Mouse (Mus musculus): ENCODE data around the gene Sdhc.

Sdhc gene

GRCm38 (mm10) chr1:171111020-171111780, 39.2 kb downstream of the Sdhc start:
- ChIA-PET POLR2A (interaction anchor here (0.6 to 3.0 kb wide), 39 partner anchors 9 to 440 kb away, joined by 3 to 20 read pairs (median 4); partner anchors contain the start of genes B4galt3 (in 3 of the 4), Ppox (in 3 of the 4), Alyref2 (in 1 of the 4) and F11r (in 1 of the 4)), CTCF (interaction anchor here (0.6 to 2.9 kb wide), 48 partner anchors 9 to 455 kb away, joined by 3 to 19 read pairs (median 4); partner anchors contain the start of genes Ppox (in 4 of the 4), Klhdc9 (in 2 of the 4), Tomm40l (in 2 of the 4) and Adamts4 (in 1 of the 4))

GRCm38 (mm10) chr1:171110659-171111019, 39.8 kb downstream of the Sdhc start:
- POLR2A ChIA-PET = interaction anchor here (0.6 to 3.0 kb wide), 24 partner anchors 8 to 392 kb away, joined by 3 to 20 read pairs (median 4); partner anchors contain the start of genes B4galt3 (in 2 of the 4), Alyref2 (in 1 of the 4), F11r (in 1 of the 4) and Mpz (in 1 of the 4)
- CTCF ChIA-PET = interaction anchor here (0.7 to 2.9 kb wide), 27 partner anchors 9 to 456 kb away, joined by 3 to 19 read pairs (median 6); partner anchors contain the start of genes Ppox (in 2 of the 4), Tomm40l (in 2 of the 4), Dusp12 (in 1 of the 4) and Klhdc9 (in 1 of the 4)

- POLR2A ChIA-PET = interaction anchor here in 2 of 4 experiments (0.7 to 2.6 kb wide), 10 partner anchors 11 to 185 kb away, joined by 3 to 14 read pairs (median 4); partner anchors contain the start of genes B4galt3 (in 2 of the 2) and Ufc1 (in 1 of the 2)
- CTCF ChIA-PET = interaction anchor here in 2 of 4 experiments (0.9 to 2.9 kb wide), 5 partner anchors 111 to 172 kb away, joined by 3 to 17 read pairs (median 3); partner anchors contain the start of gene Ppox (in 1 of the 2)
Observed at GRCm38 (mm10) chr1:171109620-171110019, 40.8 kb downstream of the Sdhc start.

- ChIA-PET CTCF (interaction anchor here in 2 of 4 experiments (0.5 to 0.6 kb wide), 2 partner anchors 115 to 282 kb away, joined by 3 read pairs; no protein-coding TSS in a partner anchor), POLR2A (interaction anchor here in 3 of 4 experiments (0.6 to 1.1 kb wide), 5 partner anchors 28 to 369 kb away, joined by 3 to 4 read pairs (median 4); partner anchors contain the start of genes Adamts4 (in 1 of the 3) and Nectin4 (in 1 of the 3))
Observed at GRCm38 (mm10) chr1:171105226-171105625, 45.2 kb downstream of the Sdhc start.

GRCm38 (mm10) chr1:171103179-171103840, 47.1 kb downstream of the Sdhc start:
- POLR2A ChIA-PET = interaction anchor here (0.6 to 3.6 kb wide), 12 partner anchors 8 to 399 kb away, joined by 3 to 20 read pairs (median 4); partner anchors contain the start of genes Cfap126 (in 2 of the 4) and F11r (in 1 of the 4)
- CTCF ChIA-PET = interaction anchor here in 2 of 4 experiments (0.6 to 2.6 kb wide), 5 partner anchors 8 to 202 kb away, joined by 3 to 10 read pairs (median 4); partner anchors contain the start of gene Fcgr3 (in 1 of the 2)

GRCm38 (mm10) chr1:171102547-171103177, 47.7 kb downstream of the Sdhc start:
- ChIA-PET CTCF (interaction anchor here (0.6 to 2.6 kb wide), 9 partner anchors 9 to 252 kb away, joined by 3 to 11 read pairs (median 4); partner anchors contain the start of gene Fcgr3 (in 1 of the 4)), POLR2A (interaction anchor here (0.6 to 3.6 kb wide), 26 partner anchors 9 to 400 kb away, joined by 3 to 20 read pairs (median 4); partner anchors contain the start of genes Cfap126 (in 2 of the 4), B4galt3 (in 1 of the 4) and F11r (in 1 of the 4))

- POLR2A ChIA-PET = interaction anchor here (0.6 to 3.6 kb wide), 28 partner anchors 9 to 401 kb away, joined by 3 to 20 read pairs (median 4); partner anchors contain the start of genes Cfap126 (in 2 of the 4), B4galt3 (in 1 of the 4) and F11r (in 1 of the 4)
- CTCF ChIA-PET = interaction anchor here (0.6 to 2.6 kb wide), 12 partner anchors 9 to 1663 kb away, joined by 3 to 11 read pairs (median 4); partner anchors contain the start of gene Fcgr3 (in 1 of the 4)
Observed at GRCm38 (mm10) chr1:171101733-171102546, 48.5 kb downstream of the Sdhc start.

- POLR2A ChIA-PET = interaction anchor here in 3 of 4 experiments (0.5 to 3.6 kb wide), 4 partner anchors 11 to 170 kb away, joined by 3 to 20 read pairs (median 10); partner anchors contain the start of gene B4galt3 (in 1 of the 3)
- CTCF ChIA-PET = interaction anchor here in 3 of 4 experiments (0.6 to 2.6 kb wide), 3 partner anchors 10 to 1664 kb away, joined by 3 to 11 read pairs (median 10); no protein-coding TSS in a partner anchor
Observed at GRCm38 (mm10) chr1:171101033-171101432, 49.4 kb downstream of the Sdhc start.

GRCm38 (mm10) chr1:171097612-171098011, 52.8 kb downstream of the Sdhc start:
- CTCF ChIA-PET = no interaction called here
- POLR2A ChIA-PET = interaction anchor here in 2 of 4 experiments (0.7 to 3.2 kb wide), 5 partner anchors 8 to 581 kb away, joined by 3 to 21 read pairs (median 5); no protein-coding TSS in a partner anchor

GRCm38 (mm10) chr1:171097136-171097535, 53.3 kb downstream of the Sdhc start:
- POLR2A ChIA-PET = interaction anchor here in 3 of 4 experiments (0.7 to 3.2 kb wide), 5 partner anchors 8 to 581 kb away, joined by 3 to 21 read pairs (median 5); no protein-coding TSS in a partner anchor
- CTCF ChIA-PET = no interaction called here

GRCm38 (mm10) chr1:171096110-171096964, 54.1 kb downstream of the Sdhc start:
- ChIA-PET POLR2A (interaction anchor here in 2 of 4 experiments (0.7 to 1.0 kb wide), 5 partner anchors 8 to 1046 kb away, joined by 3 to 5 read pairs (median 4); no protein-coding TSS in a partner anchor), CTCF (no interaction called here)

GRCm38 (mm10) chr1:171094424-171094823, 56.0 kb downstream of the Sdhc start:
- ChIA-PET CTCF (no interaction called here), POLR2A (no interaction called here)

- CTCF ChIA-PET = no interaction called here
Observed at GRCm38 (mm10) chr1:171090761-171091160, 59.6 kb downstream of the Sdhc start.

GRCm38 (mm10) chr1:171089891-171090290, 60.5 kb downstream of the Sdhc start:
- ChIA-PET CTCF (interaction anchor here in 1 of 4 experiments (0.9 kb wide), 1 partner anchor 21 kb away, joined by 4 read pairs; no protein-coding TSS in a partner anchor), POLR2A (interaction anchor here (0.6 to 3.9 kb wide), 8 partner anchors 9 to 405 kb away, joined by 3 to 21 read pairs (median 4); partner anchors contain the start of gene B4galt3 (in 1 of the 4))

More at GRCm38 (mm10) chr1:171090761-171091160, 59.6 kb downstream of the Sdhc start:
- POLR2A ChIA-PET = interaction anchor here (1.2 to 3.2 kb wide), 5 partner anchors 8 to 404 kb away, joined by 3 to 21 read pairs (median 5); partner anchors contain the start of gene B4galt3 (in 1 of the 4)

GRCm38 (mm10) chr1:171088237-171088869, 62.0 kb downstream of the Sdhc start:
- ChIA-PET POLR2A (interaction anchor here in 2 of 4 experiments (0.5 to 3.9 kb wide), 13 partner anchors 8 to 414 kb away, joined by 3 to 21 read pairs (median 4); partner anchors contain the start of gene Arhgap30 (in 1 of the 2)), CTCF (interaction anchor here in 1 of 4 experiments (0.7 kb wide), 1 partner anchor 159 kb away, joined by 3 read pairs; no protein-coding TSS in a partner anchor)
